Mouse (Mus musculus): ENCODE results near the gene Rnls. TPM values are rescaled to one million over a fixed set of nuclear protein-coding genes. Genes with fewer than 3 reads are reported as not detected.

Rnls gene
- polyA plus RNA-seq, 1 experiment from 2014 or later = not detected

DNA sequence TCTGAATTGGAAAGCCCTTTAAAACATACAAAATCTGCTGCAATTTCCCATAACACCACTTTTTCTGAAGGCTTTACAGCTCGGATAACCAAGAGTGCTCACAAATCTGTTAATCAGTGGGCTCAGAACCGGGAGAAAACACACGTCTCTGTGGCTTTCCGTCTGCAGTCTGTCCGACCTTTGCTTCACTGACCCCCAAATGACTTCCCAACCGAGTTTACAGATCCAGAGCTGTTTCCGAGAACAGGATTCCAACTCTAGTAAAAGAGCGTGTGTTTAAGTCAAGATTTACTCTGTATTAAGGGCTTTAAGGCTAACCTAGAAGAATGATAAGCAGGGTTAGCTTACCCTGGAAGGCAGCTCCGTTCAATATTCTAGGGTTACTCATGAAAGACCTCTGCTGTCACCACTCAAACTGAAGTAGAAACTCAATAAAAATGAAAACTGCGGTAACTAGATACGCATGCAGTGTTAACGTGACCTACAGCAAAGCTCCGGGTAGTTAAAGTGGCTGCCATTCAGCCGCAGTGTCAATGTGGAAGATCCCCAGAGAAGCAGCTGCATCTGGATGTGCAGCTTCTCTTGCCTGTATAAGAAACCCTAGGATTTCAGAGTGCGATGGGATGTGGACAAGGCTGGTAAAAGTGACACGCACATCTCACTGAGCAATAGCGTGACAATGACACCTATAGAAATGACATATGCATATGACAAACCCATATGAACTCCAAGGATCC lies 224.4 kb downstream of the Rnls start:
- DNase-seq (ENCODE audit: low read depth, low spot score) = no peak
- CTCF ChIA-PET = interaction anchor here (1.2 kb wide), 1 partner anchor 24 kb away, joined by 3 read pairs; no protein-coding TSS in a partner anchor
- in situ Hi-C loops (cut with MboI; ENCODE audit: low pct_unique_long_range_greater_than_20kb) = no loop called here
- H3K27me3 ChIP-seq = peaks cover 9% of the 10 kb centered on the region
- no peak for TF ChIP-seq CTCF (IDR thresholded peaks at IDR 0.05)
- POLR2A ChIA-PET = no interaction called here
- no peak for ATAC-seq

DNA sequence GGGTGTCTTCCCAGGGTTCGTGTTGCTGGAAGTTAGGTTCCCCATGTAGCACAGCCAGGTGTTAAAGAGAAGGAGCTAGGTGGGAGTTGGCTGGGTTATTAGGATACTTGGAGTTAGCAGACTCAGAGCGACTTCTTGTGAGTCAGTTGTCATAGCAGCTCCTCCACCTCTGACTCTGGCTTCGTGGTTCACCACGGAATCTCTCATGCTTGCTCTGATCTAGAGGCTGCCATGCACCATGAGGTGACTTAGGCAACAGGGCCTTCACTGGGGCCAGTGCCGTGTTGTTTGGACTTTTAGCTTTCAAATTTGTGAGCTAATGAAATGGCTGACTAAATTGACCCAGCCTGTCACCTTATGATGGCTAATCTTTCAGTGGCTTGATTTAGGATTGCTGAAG lies 227.3 kb downstream of the Rnls start:
- no peak for DNase-seq (ENCODE audit: low read depth, low spot score)
- POLR2A ChIA-PET = no interaction called here
- in situ Hi-C loops (cut with MboI; ENCODE audit: low pct_unique_long_range_greater_than_20kb) = no loop called here
- CTCF ChIA-PET = interaction anchor here (1.2 kb wide), 1 partner anchor 41 kb away, joined by 3 read pairs; no protein-coding TSS in a partner anchor
- ATAC-seq = peak; percentile 95
- TF ChIP-seq CTCF (IDR thresholded peaks at IDR 0.05) = no peak
- H3K27me3 ChIP-seq = peaks cover 9% of the 10 kb centered on the region

DNA sequence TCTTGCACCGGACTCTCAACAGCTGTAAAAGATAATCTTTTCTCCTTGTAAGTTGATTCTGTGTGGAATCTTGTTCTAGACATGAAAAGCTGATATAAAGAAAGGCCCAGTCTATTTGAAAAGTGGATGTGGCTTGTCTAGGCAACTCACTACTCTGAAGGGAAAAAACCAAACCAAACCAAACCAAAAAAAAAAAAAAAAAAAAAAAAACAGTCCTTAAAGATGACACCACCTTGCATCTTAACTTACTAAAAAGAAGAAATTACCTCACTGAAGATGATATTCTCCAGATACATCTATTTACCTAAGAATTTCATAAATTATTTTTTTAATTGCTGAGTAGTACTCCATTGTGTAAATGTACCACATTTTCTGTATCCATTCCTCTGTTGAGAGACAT lies 230.2 kb downstream of the Rnls start:
- ChIA-PET POLR2A (no interaction called here), CTCF (no interaction called here)
- in situ Hi-C loops (cut with MboI; ENCODE audit: low pct_unique_long_range_greater_than_20kb) = no loop called here
- no peaks in the 10 kb centered on the region for H3K27me3 ChIP-seq
- TF ChIP-seq CTCF (IDR thresholded peaks at IDR 0.05) = no peak
- ATAC-seq (no peak), DNase-seq (ENCODE audit: low read depth, low spot score) (no peak)

DNA sequence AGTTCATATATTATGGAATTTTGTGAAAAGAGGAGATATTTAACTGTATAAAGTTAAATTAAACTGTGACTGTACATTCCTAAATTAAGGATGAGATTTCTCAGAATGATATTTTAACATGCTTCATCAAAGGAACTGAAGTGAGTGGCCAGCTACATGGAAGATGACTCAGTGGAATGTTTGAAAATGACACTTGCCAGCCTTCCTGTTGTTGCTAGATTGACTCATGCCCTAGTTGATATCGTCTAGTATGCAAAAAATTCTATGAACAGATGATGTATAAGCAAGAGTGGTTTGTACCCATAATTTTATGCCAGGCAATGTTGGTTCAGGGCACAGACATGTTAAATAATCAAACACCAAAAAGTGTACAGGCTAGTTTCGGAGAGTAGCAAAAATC lies 232.2 kb downstream of the Rnls start:
- in situ Hi-C loops (cut with MboI; ENCODE audit: low pct_unique_long_range_greater_than_20kb) = no loop called here
- no peak for DNase-seq (ENCODE audit: low read depth, low spot score)
- ChIA-PET CTCF (no interaction called here), POLR2A (interaction anchor here (0.7 kb wide), 1 partner anchor 32 kb away, joined by 3 read pairs; no protein-coding TSS in a partner anchor)
- no peak for TF ChIP-seq CTCF (IDR thresholded peaks at IDR 0.05)
- no peak for ATAC-seq
- no peaks in the 10 kb centered on the region for H3K27me3 ChIP-seq

DNA sequence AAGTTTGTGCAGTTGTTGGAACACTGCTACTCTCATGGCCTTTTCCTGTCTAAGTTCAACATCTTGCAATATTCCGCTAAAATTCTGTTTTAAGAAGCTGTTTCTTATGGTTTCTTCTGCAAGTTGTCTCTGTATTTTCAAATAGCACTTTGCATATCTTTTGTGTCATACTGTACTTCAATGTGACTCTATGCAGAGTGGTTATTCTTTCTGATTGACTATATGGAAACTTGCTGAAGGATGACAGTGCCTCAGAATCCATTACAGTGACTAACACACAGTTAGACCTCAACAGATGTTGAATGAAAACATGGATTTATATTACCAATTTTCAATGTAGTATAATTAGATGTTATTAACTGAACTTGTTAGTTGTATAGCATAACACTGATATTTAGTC lies 232.9 kb downstream of the Rnls start:
- in situ Hi-C loops (cut with MboI; ENCODE audit: low pct_unique_long_range_greater_than_20kb) = no loop called here
- ChIA-PET POLR2A (no interaction called here), CTCF (no interaction called here)
- TF ChIP-seq CTCF (IDR thresholded peaks at IDR 0.05) = no peak
- DNase-seq (ENCODE audit: low read depth, low spot score) = no peak
- H3K27me3 ChIP-seq = no peaks in the 10 kb centered on the region
- no peak for ATAC-seq

DNA sequence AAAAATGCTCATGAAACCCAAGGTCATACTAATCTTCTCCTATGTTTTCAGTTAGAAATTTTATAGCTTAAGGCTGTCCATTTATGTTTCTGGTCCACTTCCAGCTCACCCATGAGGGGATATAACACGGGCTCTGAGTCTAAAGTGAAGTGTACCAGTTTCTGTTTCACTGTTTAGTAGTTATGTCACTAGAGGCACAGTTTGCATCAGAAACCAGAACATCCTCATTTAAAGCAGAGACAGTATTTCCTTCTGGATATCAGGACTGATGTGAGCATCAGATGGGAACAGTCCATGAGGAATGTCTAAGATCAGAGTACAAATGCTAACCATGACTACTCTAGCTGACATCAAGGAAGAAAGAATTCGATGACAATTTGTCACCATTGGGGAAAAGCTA lies 233.9 kb downstream of the Rnls start:
- in situ Hi-C loops (cut with MboI; ENCODE audit: low pct_unique_long_range_greater_than_20kb) = no loop called here
- no peaks in the 10 kb centered on the region for H3K27me3 ChIP-seq
- no peak for TF ChIP-seq CTCF (IDR thresholded peaks at IDR 0.05)
- ChIA-PET CTCF (interaction anchor here (0.9 kb wide), 1 partner anchor 63 kb away, joined by 3 read pairs; no protein-coding TSS in a partner anchor), POLR2A (no interaction called here)
- ATAC-seq (no peak), DNase-seq (ENCODE audit: low read depth, low spot score) (no peak)

DNA sequence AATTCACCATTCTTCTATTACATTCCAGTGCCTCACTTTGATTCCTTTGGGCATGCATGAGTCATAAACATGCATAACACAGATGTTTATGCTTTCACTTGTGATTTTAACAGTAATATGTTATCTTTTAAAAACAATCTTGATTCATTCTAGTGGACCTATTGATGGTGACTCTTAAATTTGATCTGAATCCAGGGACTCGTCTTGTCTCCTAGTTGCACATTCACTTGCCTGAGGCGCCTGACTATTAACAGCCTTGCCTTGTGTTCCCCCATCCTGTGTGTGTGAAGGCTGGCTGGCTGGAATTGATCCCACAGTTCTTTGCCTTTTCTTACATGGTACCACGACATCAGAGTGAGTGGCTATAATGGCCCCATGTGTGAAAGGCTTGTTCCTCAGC lies 243.7 kb downstream of the Rnls start:
- H3K27me3 ChIP-seq = no peaks in the 10 kb centered on the region
- DNase-seq (ENCODE audit: low read depth, low spot score) (no peak), ATAC-seq (no peak)
- TF ChIP-seq CTCF (IDR thresholded peaks at IDR 0.05) = no peak
- in situ Hi-C loops (cut with MboI; ENCODE audit: low pct_unique_long_range_greater_than_20kb) = no loop called here
- POLR2A ChIA-PET = no interaction called here
- CTCF ChIA-PET = interaction anchor here (1.4 kb wide), 1 partner anchor 8 kb away, joined by 3 read pairs; no protein-coding TSS in a partner anchor

DNA sequence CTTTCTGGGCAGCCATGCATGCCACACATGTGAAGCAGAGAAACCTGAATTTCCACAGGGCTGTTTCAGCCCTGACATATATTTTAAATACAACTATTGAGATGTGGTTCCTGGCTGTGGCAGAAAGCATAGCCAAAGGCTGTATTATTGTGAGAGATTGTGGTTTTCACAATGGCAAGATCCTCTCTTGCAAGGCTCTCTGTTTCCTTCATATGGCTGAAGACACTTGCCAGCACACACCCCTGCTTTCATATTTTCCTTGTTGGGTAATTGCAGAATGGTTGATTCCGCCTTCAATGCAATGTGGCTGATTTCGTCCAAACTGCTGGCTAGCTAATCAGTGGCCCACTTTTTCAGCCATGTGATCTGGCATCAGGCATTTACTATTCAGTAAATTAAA lies 248.9 kb downstream of the Rnls start:
- in situ Hi-C loops (cut with MboI; ENCODE audit: low pct_unique_long_range_greater_than_20kb) = no loop called here
- no peak for TF ChIP-seq CTCF (IDR thresholded peaks at IDR 0.05)
- no peak for DNase-seq (ENCODE audit: low read depth, low spot score)
- no peaks in the 10 kb centered on the region for H3K27me3 ChIP-seq
- ChIA-PET CTCF (interaction anchor here (1.1 to 1.2 kb wide), 2 partner anchors 24 to 29 kb away, joined by 3 read pairs; no protein-coding TSS in a partner anchor), POLR2A (no interaction called here)
- ATAC-seq = no peak

DNA sequence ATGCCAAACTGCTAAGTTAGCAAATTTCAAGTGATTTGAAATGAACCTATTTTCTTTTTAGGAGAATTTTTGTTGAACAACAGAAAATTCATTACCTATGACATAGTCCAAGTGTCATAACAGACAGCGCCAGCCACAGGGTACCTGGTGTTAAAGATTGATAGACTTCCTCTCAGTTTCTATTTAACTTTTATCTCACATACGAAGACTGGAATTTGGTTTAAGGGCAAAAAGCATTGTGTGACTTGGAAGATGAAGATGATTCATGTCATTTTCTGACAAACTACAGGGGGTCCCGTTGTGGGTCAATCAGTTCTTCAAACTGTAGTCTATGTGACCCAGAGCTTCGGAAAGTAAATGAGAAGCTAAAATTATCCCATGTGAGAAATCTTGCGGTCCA lies 254.8 kb downstream of the Rnls start:
- DNase-seq (ENCODE audit: low read depth, low spot score) = no peak
- no peak for ATAC-seq
- in situ Hi-C loops (cut with MboI; ENCODE audit: low pct_unique_long_range_greater_than_20kb) = no loop called here
- POLR2A ChIA-PET = no interaction called here
- H3K27me3 ChIP-seq = peaks cover 3% of the 10 kb centered on the region
- TF ChIP-seq CTCF (IDR thresholded peaks at IDR 0.05) = no peak
- CTCF ChIA-PET = interaction anchor here (1.3 kb wide), 1 partner anchor 9 kb away, joined by 6 read pairs; no protein-coding TSS in a partner anchor

DNA sequence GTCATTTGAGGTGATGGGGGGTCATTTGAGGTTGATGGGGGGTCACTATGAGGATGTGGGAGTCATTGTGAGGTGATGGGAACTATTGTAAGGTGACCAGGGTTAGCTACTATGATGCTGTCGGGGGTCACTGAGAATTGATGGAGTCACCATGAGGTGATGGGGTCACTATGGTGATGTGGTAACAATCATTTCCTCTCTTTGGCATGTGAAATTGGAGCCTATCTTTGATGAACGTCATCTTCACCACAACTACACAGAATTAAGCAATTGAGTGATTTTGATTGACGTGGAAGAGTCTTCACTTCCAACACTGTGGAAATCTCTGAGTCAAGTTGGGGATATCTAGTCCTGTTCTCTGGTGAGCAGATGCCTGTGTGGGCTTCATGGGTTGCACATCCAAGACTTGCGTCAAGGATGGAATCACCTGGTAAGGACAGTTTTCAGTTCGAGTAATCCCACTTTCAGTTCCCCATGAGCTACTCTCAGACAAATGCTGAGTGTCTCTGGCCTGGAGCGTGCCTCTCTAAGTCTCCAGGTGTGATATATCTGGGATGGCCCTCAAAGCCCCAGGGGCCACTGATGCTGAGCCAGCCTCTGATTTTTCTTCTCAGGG lies 269.4 kb downstream of the Rnls start:
- no peak for ATAC-seq
- POLR2A ChIA-PET = no interaction called here
- H3K27me3 ChIP-seq = no peaks in the 10 kb centered on the region
- in situ Hi-C loops (cut with MboI; ENCODE audit: low pct_unique_long_range_greater_than_20kb) = no loop called here
- DNase-seq (ENCODE audit: low read depth, low spot score) = no peak
- no peak for TF ChIP-seq CTCF (IDR thresholded peaks at IDR 0.05)
- CTCF ChIA-PET = interaction anchor here (3.5 to 6.4 kb wide), 2 partner anchors 11 to 104 kb away, joined by 14 to 26 read pairs; no protein-coding TSS in a partner anchor

DNA sequence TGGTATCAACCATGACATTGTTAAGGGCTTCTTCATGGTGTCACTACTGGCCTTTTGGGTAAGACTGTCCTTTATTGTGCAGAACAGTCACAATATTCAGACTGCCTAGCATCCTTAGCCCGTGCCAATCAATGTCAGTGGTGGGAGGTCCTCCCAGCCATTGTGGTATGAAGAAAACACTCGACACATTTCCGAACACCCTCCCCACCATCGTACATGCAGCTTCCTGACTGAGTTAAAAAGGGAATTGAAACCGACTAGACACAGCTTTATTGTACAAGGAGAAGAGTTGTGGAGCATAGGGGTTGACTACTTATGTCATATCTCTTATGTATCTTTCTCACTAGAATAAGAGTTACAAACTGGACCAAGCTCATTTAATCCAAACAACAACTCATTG lies 272.1 kb downstream of the Rnls start:
- no peaks in the 10 kb centered on the region for H3K27me3 ChIP-seq
- in situ Hi-C loops (cut with MboI; ENCODE audit: low pct_unique_long_range_greater_than_20kb) = no loop called here
- POLR2A ChIA-PET = no interaction called here
- CTCF ChIA-PET = interaction anchor here (1.1 to 6.4 kb wide), 3 partner anchors 41 to 365 kb away, joined by 3 to 26 read pairs (median 9); no protein-coding TSS in a partner anchor
- DNase-seq (ENCODE audit: low read depth, low spot score) (no peak), ATAC-seq (no peak)
- no peak for TF ChIP-seq CTCF (IDR thresholded peaks at IDR 0.05)
